Mouse (Mus musculus): ENCODE results near the gene Bphl. TPM values are rescaled to one million over a fixed set of nuclear protein-coding genes. Genes with fewer than 3 reads are reported as not detected.
"Not testable (repeated sequence)": the region's sequence is repeated elsewhere in the genome, so short reads cannot be mapped to it uniquely, and the experiment has no call there.

Bphl gene
- polyA plus RNA-seq, 1 experiment, result 15.7 TPM

DNA sequence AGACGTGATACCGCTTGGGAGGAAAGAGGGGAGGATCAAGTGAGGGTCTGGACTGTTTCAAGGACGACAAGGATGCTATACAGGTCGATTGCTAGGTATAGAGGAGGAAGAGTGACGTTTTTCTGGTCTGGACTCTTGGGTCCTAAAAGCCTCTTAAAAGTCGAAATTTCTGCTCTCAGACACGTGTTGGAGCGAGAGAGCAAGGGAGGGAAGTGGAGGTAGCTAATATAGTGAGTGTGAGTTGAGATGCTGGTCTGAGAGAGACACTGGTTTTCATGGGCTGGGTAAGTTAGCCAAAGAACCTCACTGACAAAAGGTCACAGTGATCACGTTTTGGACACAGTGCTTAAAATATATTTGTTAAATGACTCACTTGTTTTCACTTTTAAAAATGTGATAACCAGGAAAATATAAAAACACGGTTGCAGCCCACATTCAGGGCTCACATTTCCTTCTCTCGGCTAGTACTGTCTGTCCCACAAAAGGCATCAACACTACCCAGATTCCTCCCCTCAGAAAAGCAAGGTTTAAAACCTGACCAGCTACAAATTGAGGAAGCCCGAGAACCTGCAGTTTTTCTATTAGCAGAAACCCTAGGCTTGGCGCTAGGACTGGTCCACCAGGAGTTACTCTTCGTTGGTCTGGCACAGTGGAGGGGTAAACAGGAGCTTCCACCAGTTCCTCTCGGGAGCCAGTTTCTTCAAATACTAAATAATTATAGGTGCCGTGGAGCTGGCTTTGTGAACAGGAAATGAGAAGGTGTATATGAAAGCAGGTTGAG is 41.3 kb downstream of the Bphl start:
- H3K9me3 ChIP-seq (replicated peaks; ENCODE audit: control insufficient read depth, insufficient read depth, low read length, poor library complexity, severe bottlenecking), result no peaks in the 10 kb centered on the region
- peak overlapping the region; percentile 58 for H3K9ac ChIP-seq (ENCODE audit: low read depth, poor library complexity, severe bottlenecking)
- TF ChIP-seq CTCF (IDR thresholded peaks at IDR 0.05; ENCODE audit: low read depth, low read length), result no peak
- no peak for TF ChIP-seq POLR2A (IDR thresholded peaks at IDR 0.05; ENCODE audit: insufficient read depth, low read length)
- no peak for TF ChIP-seq EP300 (IDR thresholded peaks at IDR 0.05; ENCODE audit: insufficient read depth, low read depth, low read length)
- H3K4me3 ChIP-seq (ENCODE audit: low read depth, low read length), result peak overlapping the region; percentile 70
- H3K36me3 ChIP-seq (ENCODE audit: control insufficient read depth, insufficient read depth, low read length, poor library complexity, severe bottlenecking), result no peaks in the 10 kb centered on the region
- H3K27ac ChIP-seq (ENCODE audit: insufficient read depth, low read length), result no peak overlapping the region
- peaks cover 3% of the 10 kb centered on the region for H3K4me1 ChIP-seq (ENCODE audit: control insufficient read depth, insufficient read depth, low read length)
- no peaks in the 10 kb centered on the region for H3K27me3 ChIP-seq (ENCODE audit: control insufficient read depth, insufficient read depth, low read length, poor library complexity, severe bottlenecking)

DNA sequence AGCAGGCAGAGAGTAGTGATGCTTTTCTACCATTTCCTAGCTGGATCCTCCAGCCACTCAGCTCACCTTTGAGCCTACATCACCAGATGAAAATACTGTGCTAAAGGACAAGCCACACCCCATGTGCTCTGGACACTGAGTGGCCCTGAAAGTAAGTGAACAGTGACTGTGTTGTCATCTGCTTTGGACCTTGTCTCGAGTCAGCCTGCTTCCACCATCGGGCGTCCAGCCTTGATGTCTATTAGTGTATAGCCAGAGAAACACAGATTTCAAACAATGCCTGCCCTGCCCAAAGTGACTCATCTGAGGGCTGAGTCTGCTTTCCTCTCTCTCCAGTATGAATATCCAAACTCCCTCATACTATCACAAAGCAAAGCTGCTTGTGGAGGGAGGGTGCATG is 42.4 kb downstream of the Bphl start:
- no peak for TF ChIP-seq CTCF (IDR thresholded peaks at IDR 0.05; ENCODE audit: low read depth, low read length)
- no peak for TF ChIP-seq POLR2A (IDR thresholded peaks at IDR 0.05; ENCODE audit: insufficient read depth, low read length)
- TF ChIP-seq EP300 (IDR thresholded peaks at IDR 0.05; ENCODE audit: insufficient read depth, low read depth, low read length), result no peak
- Histone ChIP-seq H3K4me3 (ENCODE audit: low read depth, low read length) (no peak overlapping the region), H3K4me1 (ENCODE audit: control insufficient read depth, insufficient read depth, low read length) (peaks cover 5% of the 10 kb centered on the region), H3K9ac (ENCODE audit: low read depth, poor library complexity, severe bottlenecking) (no peak overlapping the region), H3K27ac (ENCODE audit: insufficient read depth, low read length) (no peak overlapping the region), H3K27me3 (ENCODE audit: control insufficient read depth, insufficient read depth, low read length, poor library complexity, severe bottlenecking) (no peaks in the 10 kb centered on the region), H3K9me3 (replicated peaks; ENCODE audit: control insufficient read depth, insufficient read depth, low read length, poor library complexity, severe bottlenecking) (no peaks in the 10 kb centered on the region), H3K36me3 (ENCODE audit: control insufficient read depth, insufficient read depth, low read length, poor library complexity, severe bottlenecking) (no peaks in the 10 kb centered on the region)

DNA sequence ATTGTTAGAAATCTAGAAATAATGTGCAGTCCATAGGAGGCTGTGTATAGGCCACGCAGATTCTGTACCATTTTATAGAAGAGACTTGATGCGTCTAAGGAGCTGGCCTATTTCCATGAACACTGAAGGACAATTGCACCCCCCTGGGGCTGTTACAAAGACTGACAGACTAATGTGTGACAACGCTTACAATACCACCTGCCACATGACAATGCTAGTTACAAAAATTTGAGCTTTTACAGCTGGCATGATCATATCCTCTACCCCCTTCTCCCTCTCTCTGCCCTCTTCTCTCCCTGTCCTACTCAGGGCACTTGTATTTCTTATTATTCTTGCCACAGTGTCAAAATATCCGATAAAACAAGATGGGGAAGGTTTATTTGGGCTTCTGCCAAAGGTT is 44.5 kb downstream of the Bphl start:
- Histone ChIP-seq H3K9me3 (replicated peaks; ENCODE audit: control insufficient read depth, insufficient read depth, low read length, poor library complexity, severe bottlenecking) (no peaks in the 10 kb centered on the region), H3K27ac (ENCODE audit: insufficient read depth, low read length) (no peak overlapping the region), H3K27me3 (ENCODE audit: control insufficient read depth, insufficient read depth, low read length, poor library complexity, severe bottlenecking) (no peaks in the 10 kb centered on the region), H3K36me3 (ENCODE audit: control insufficient read depth, insufficient read depth, low read length, poor library complexity, severe bottlenecking) (no peaks in the 10 kb centered on the region), H3K9ac (ENCODE audit: low read depth, poor library complexity, severe bottlenecking) (no peak overlapping the region), H3K4me1 (ENCODE audit: control insufficient read depth, insufficient read depth, low read length) (peaks cover 7% of the 10 kb centered on the region), H3K4me3 (ENCODE audit: low read depth, low read length) (no peak overlapping the region)
- no peak for TF ChIP-seq CTCF (IDR thresholded peaks at IDR 0.05; ENCODE audit: low read depth, low read length)
- no peak for TF ChIP-seq EP300 (IDR thresholded peaks at IDR 0.05; ENCODE audit: insufficient read depth, low read depth, low read length)
- TF ChIP-seq POLR2A (IDR thresholded peaks at IDR 0.05; ENCODE audit: insufficient read depth, low read length), result no peak

DNA sequence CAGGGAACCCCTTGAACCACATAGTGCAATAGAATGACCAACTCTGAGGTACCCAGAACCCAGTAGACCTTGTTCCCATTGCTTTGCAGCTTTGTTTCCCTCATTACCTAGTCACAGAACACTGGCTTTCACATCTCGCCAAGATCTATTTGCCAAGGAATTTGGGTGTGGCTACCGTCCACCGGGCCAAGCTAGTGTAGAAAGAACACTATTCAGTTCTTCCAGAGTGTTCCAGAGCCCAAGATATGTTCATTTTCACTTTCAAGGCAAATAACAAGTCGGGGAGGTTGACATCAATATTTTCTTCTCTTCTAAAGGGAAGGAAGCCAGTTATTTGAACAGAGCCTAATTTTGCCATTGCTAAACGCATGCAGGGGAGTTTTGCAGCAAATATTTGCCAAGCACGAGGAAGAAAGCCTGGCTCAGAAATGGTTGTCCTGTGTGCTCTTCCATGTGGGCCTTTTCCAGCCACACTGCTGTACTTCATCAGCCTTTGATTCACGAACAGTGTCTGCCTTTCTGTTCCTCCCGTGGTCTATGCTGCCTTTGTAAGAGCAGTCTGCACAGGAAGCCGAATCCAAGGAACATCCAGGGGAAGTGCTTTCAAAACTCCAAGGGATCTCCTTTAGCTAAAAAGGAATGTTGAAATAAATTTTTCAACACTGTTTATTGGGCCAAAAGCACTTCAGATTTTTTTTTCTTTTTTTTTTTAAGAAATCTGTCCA is 46.8 kb downstream of the Bphl start:
- Histone ChIP-seq H3K27me3 (ENCODE audit: control insufficient read depth, insufficient read depth, low read length, poor library complexity, severe bottlenecking) (no peaks in the 10 kb centered on the region), H3K27ac (ENCODE audit: insufficient read depth, low read length) (no peak overlapping the region), H3K4me1 (ENCODE audit: control insufficient read depth, insufficient read depth, low read length) (peaks cover 7% of the 10 kb centered on the region), H3K9ac (ENCODE audit: low read depth, poor library complexity, severe bottlenecking) (no peak overlapping the region), H3K9me3 (replicated peaks; ENCODE audit: control insufficient read depth, insufficient read depth, low read length, poor library complexity, severe bottlenecking) (no peaks in the 10 kb centered on the region), H3K4me3 (ENCODE audit: low read depth, low read length) (no peak overlapping the region), H3K36me3 (ENCODE audit: control insufficient read depth, insufficient read depth, low read length, poor library complexity, severe bottlenecking) (no peaks in the 10 kb centered on the region)
- TF ChIP-seq POLR2A (IDR thresholded peaks at IDR 0.05; ENCODE audit: insufficient read depth, low read length) (no peak), CTCF (IDR thresholded peaks at IDR 0.05; ENCODE audit: low read depth, low read length) (no peak), EP300 (IDR thresholded peaks at IDR 0.05; ENCODE audit: insufficient read depth, low read depth, low read length) (no peak)

DNA sequence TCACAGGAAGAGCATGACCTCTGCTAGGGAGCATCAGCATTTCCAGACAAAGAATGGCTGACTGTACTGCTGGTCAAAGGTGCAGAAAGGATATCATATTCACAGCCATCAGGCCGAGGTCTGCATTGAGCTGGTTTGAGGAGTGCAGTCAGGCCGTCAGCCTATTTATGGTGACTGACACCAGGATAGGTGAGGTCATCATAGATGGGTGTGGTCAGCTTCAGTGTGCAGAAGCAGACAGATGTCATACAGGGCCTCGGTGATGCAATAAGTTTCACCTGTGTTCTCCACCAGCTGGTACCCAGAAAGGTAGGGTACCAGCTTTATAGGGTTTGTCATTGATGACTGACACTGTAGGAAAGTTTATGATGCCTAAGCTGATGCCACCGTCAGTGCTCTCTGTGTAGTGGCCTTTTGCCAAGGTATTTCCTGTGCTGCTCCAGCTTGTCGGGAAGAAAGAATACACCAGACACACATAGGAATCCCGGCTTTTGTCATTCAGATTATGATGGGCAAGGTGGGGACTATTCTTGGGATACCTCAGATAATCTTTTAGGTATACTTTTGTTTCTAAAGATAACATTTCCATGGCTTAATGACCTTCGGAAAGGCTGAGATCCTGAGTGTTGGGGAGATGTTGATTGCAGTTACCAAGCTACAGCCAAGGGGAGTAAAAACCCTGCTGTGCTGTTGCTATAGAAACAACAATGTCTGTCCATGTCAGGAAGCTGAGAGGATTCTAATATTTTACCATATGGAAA is 49.8 kb downstream of the Bphl start:
- no peak overlapping the region for H3K27ac ChIP-seq (ENCODE audit: insufficient read depth, low read length)
- TF ChIP-seq CTCF (IDR thresholded peaks at IDR 0.05; ENCODE audit: low read depth, low read length) (no peak), EP300 (IDR thresholded peaks at IDR 0.05; ENCODE audit: insufficient read depth, low read depth, low read length) (no peak), POLR2A (IDR thresholded peaks at IDR 0.05; ENCODE audit: insufficient read depth, low read length) (no peak)
- no peak overlapping the region for H3K4me3 ChIP-seq (ENCODE audit: low read depth, low read length)
- peaks cover 7% of the 10 kb centered on the region for H3K4me1 ChIP-seq (ENCODE audit: control insufficient read depth, insufficient read depth, low read length)
- H3K9ac ChIP-seq (ENCODE audit: low read depth, poor library complexity, severe bottlenecking), result no peak overlapping the region
- no peaks in the 10 kb centered on the region for H3K36me3 ChIP-seq (ENCODE audit: control insufficient read depth, insufficient read depth, low read length, poor library complexity, severe bottlenecking)
- no peaks in the 10 kb centered on the region for H3K27me3 ChIP-seq (ENCODE audit: control insufficient read depth, insufficient read depth, low read length, poor library complexity, severe bottlenecking)
- H3K9me3 ChIP-seq (replicated peaks; ENCODE audit: control insufficient read depth, insufficient read depth, low read length, poor library complexity, severe bottlenecking), result no peaks in the 10 kb centered on the region

DNA sequence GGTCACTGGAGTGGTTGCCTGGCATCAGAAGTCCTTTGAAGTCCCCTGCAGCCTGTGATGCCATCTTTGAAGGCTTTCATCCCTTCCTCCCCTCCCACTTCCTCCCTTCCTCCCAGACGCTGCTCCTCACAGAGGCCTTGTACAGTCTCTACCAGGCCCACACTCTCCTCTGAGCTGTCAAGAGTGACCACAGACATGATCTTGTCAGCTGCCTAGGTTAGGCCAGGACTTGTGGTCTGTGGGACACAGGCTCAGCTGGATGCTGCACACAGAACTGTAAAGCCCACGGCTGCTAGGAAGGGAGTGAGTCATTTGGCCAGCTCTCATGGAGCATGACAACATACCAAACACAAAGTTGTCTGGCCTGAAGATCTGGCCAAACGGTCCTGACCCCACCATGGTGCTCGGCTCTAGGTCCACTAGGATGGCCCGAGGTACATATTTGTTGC is 50.8 kb downstream of the Bphl start:
- not testable (repeated sequence) for H3K4me1 ChIP-seq (ENCODE audit: control insufficient read depth, insufficient read depth, low read length); H3K27ac ChIP-seq (ENCODE audit: insufficient read depth, low read length); H3K27me3 ChIP-seq (ENCODE audit: control insufficient read depth, insufficient read depth, low read length, poor library complexity, severe bottlenecking); H3K36me3 ChIP-seq (ENCODE audit: control insufficient read depth, insufficient read depth, low read length, poor library complexity, severe bottlenecking); H3K4me3 ChIP-seq (ENCODE audit: low read depth, low read length); H3K9me3 ChIP-seq (replicated peaks; ENCODE audit: control insufficient read depth, insufficient read depth, low read length, poor library complexity, severe bottlenecking); H3K9ac ChIP-seq (ENCODE audit: low read depth, poor library complexity, severe bottlenecking)

All from ES-Bruce4 (cell line).